Mouse (Mus musculus): ENCODE data around the gene Bbx.

GRCm38 (mm10) chr16:50261741-50262140 lies 170.4 kb downstream of the Bbx start:
- TF ChIP-seq CTCF (IDR thresholded peaks at IDR 0.05; ENCODE audit: control insufficient read depth, insufficient read depth, low read length) (no peak), POLR2A (IDR thresholded peaks at IDR 0.05; ENCODE audit: borderline replicate concordance, control insufficient read depth, low read depth, low read length) (no peak)
